Mouse (Mus musculus): ENCODE results near the gene Unc5a. TPM values are rescaled to one million over a fixed set of nuclear protein-coding genes. Genes with fewer than 3 reads are reported as not detected.

Unc5a gene
- total and polyA plus RNA-seq, 3 experiments = 0.17 TPM; not detected in 2

DNA sequence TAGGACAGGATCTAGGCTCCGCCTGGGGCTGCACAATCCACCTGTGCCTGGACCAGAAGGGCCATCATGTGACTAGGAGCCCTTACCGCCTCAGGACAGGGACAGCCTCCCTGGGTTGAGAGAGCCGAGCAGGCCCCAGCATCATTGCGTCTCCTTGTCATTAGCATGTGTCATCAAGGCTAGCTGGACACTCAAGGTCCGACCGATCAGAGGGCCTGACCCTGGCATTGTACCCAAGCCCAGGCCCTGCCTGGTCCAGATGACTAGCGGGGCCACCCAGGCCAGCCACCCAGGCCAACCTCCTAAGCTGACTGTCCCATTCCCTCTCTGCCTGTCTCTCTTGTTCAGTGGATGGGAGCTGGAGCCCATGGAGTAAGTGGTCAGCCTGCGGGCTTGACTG lies 48.4 kb downstream of the Unc5a start:
- Histone ChIP-seq H3K4me3 (replicated peaks in 1 of 3; ENCODE audit: low read depth in 2 of 3, low read length in 2 of 3, poor library complexity in 1 of 3) (no peak overlapping the region), H3K27me3 (replicated peaks) (peaks cover 94% of the 10 kb centered on the region), H3K9me3 (replicated peaks; ENCODE audit: low read length) (no peaks in the 10 kb centered on the region), H3K4me1 (ENCODE audit: control insufficient read depth in 1 of 2, insufficient read depth in 2 of 2) (no peaks in the 10 kb centered on the region), H3K27ac (ENCODE audit: insufficient read depth, low read depth) (no peak overlapping the region), H3K9ac (ENCODE audit: insufficient read depth, low read depth) (no peak overlapping the region), H3K79me2 (replicated peaks; ENCODE audit: control insufficient read depth, extremely low read depth, insufficient read depth, poor library complexity, severe bottlenecking) (no peaks in the 10 kb centered on the region), H3K4me2 (ENCODE audit: insufficient read depth, low read depth, poor library complexity, severe bottlenecking) (no peak overlapping the region), H3K36me3 (replicated peaks in 1 of 2; ENCODE audit: control insufficient read depth in 1 of 2, insufficient read depth in 1 of 2, low read length in 1 of 2) (no peaks in the 10 kb centered on the region)
- no peak for TF ChIP-seq MEF2A (IDR thresholded peaks at IDR 0.05; ENCODE audit: borderline replicate concordance, low read depth, low read length)
- no peak for TF ChIP-seq USF1 (IDR thresholded peaks at IDR 0.05; ENCODE audit: low read depth, low read length)
- TF ChIP-seq ZKSCAN1 (IDR thresholded peaks at IDR 0.05; ENCODE audit: borderline replicate concordance, low read depth, low read length) = no peak
- no peak for TF ChIP-seq MYC (IDR thresholded peaks at IDR 0.05; ENCODE audit: low read depth, low read length)
- TF ChIP-seq UBTF (IDR thresholded peaks at IDR 0.05; ENCODE audit: low read depth, low read length) = no peak
- TF ChIP-seq ETS1 (conservative IDR thresholded peaks at IDR 0.05; ENCODE audit: low read depth, low read length) = no peak
- TF ChIP-seq RCOR1 (conservative IDR thresholded peaks at IDR 0.05; ENCODE audit: low read depth, low read length) = no peak
- no peak for TF ChIP-seq SMC3 (IDR thresholded peaks at IDR 0.05; ENCODE audit: low read depth, low read length)
- no peak for TF ChIP-seq JUN (IDR thresholded peaks at IDR 0.05; ENCODE audit: insufficient read depth, low read depth, low read length)
- no peak for TF ChIP-seq MAFK (IDR thresholded peaks at IDR 0.05; ENCODE audit: insufficient replicate concordance, low read length)
- no peak for TF ChIP-seq POLR2A (IDR thresholded peaks at IDR 0.05; ENCODE audit: low read depth, low read length)
- TF ChIP-seq CHD2 (IDR thresholded peaks at IDR 0.05; ENCODE audit: low read length) = no peak
- in situ Hi-C loops (cut with MboI; ENCODE audit: low pct_ligation_motif_present, low pct_unique_long_range_greater_than_20kb, low sequenced_read_pairs) = no loop called here
- DNase-seq (ENCODE audit: extremely low read depth) = no peak
- dilution Hi-C loops (cut with MboI; ENCODE audit: extremely low pct_ligation_motif_present, extremely low pct_unique_long_range_greater_than_20kb, low sequenced_read_pairs) = no loop called here

DNA sequence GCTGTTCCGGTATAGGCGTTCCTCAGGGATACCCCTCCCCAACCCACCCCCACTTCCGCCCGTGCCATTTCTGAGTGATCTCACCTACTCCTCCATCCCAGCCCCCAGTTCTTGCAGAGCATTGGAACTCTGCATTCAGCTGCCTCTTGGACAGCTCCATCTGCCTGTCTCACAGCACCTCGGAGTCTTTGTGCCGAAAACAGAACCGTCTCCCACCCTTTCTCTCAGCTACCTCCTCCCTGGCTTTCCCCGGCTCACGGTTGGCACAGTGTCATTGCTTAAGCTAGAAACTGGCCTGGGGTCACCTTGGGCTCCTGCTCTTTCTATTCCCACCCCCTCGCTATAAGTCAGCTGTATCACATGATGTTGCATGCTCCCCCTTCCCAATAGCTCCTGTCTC lies 51.2 kb downstream of the Unc5a start:
- Histone ChIP-seq H3K27ac (ENCODE audit: insufficient read depth, low read depth) (no peak overlapping the region), H3K4me3 (replicated peaks in 1 of 3; ENCODE audit: low read depth in 2 of 3, low read length in 2 of 3, poor library complexity in 1 of 3) (no peak overlapping the region), H3K9me3 (replicated peaks; ENCODE audit: low read length) (no peaks in the 10 kb centered on the region), H3K4me1 (ENCODE audit: control insufficient read depth in 1 of 2, insufficient read depth in 2 of 2) (no peaks in the 10 kb centered on the region; a peak in 1 of 4 replicates), H3K4me2 (ENCODE audit: insufficient read depth, low read depth, poor library complexity, severe bottlenecking) (no peak overlapping the region), H3K9ac (ENCODE audit: insufficient read depth, low read depth) (no peak overlapping the region), H3K79me2 (replicated peaks; ENCODE audit: control insufficient read depth, extremely low read depth, insufficient read depth, poor library complexity, severe bottlenecking) (no peaks in the 10 kb centered on the region), H3K36me3 (replicated peaks in 1 of 2; ENCODE audit: control insufficient read depth in 1 of 2, insufficient read depth in 1 of 2, low read length in 1 of 2) (no peaks in the 10 kb centered on the region), H3K27me3 (replicated peaks) (peaks cover 93% of the 10 kb centered on the region)
- no peak for TF ChIP-seq RAD21 (IDR thresholded peaks at IDR 0.05; ENCODE audit: low read depth, low read length)
- no peak for TF ChIP-seq KAT2A (IDR thresholded peaks at IDR 0.05; ENCODE audit: insufficient replicate concordance, low read length)
- no peak for TF ChIP-seq IRF4 (IDR thresholded peaks at IDR 0.05; ENCODE audit: low read depth, low read length)
- TF ChIP-seq BHLHE40 (IDR thresholded peaks at IDR 0.05; ENCODE audit: low read depth, low read length) = no peak
- TF ChIP-seq ZMIZ1 (IDR thresholded peaks at IDR 0.05; ENCODE audit: low read depth, low read length) = no peak
- TF ChIP-seq POLR2A (IDR thresholded peaks at IDR 0.05; ENCODE audit: low read depth, low read length) = no peak
- TF ChIP-seq TCF12 (IDR thresholded peaks at IDR 0.05; ENCODE audit: low read depth, low read length) = no peak
- in situ Hi-C loops (cut with MboI; ENCODE audit: low pct_ligation_motif_present, low pct_unique_long_range_greater_than_20kb, low sequenced_read_pairs) (no loop called here), dilution Hi-C loops (cut with MboI; ENCODE audit: extremely low pct_ligation_motif_present, extremely low pct_unique_long_range_greater_than_20kb, low sequenced_read_pairs) (no loop called here)
- no peak for DNase-seq (ENCODE audit: extremely low read depth)

Measured in CH12.LX (cell line).